Mouse (Mus musculus) heart, adult 2 months (tissue): Measurements from ENCODE around the gene Ttc38.
"Not testable (repeated sequence)": the region's sequence is repeated elsewhere in the genome, so short reads cannot be mapped to it uniquely, and the experiment has no call there.

Experiments used
- CTCF ChIP-seq: fragments of 200-600 bp; IDR thresholded peaks from 2 replicates; pipeline ENCODE4 v1.8.1; 2022; ENCODE audit warnings: antibody characterized with exemption, mild to moderate bottlenecking, moderate library complexity
- POLR2A ChIP-seq: fragments of 200-500 bp; IDR thresholded peaks from 2 replicates; pipeline ENCODE4 v1.6.1; 2011; ENCODE audit warnings: mild to moderate bottlenecking, low read depth, low read length, control low read depth; ENCODE audit not compliant: insufficient read depth

DNA sequence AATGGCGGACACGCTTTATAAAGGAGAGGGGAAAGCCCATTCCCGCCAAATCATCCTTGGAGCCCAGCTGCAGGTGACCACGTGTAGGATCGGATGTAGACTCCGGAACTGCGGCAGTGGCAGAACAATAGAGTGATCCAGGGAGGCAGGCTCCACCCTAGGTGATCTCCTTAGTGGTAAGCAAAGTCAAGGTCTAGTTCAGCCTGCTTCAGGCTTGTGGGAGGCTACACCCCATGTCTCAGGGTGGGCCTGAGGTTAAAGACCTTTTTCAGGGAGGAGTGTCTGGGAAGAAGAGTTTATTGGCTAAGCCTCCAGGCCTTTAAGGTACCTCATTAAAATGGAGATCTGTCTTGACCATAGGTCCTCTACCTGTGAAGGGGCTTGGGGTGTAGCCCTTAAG, 33.8 kb downstream of the Ttc38 start:
- not testable (repeated sequence) for TF ChIP-seq POLR2A, CTCF
